Mouse (Mus musculus): Measurements from ENCODE around the gene Morc2a. TPM values are rescaled to one million over a fixed set of nuclear protein-coding genes. Genes with fewer than 3 reads are reported as not detected.

Morc2a gene
- polyA plus RNA-seq (2012; rRNA removed): 44.3 and 44.8 TPM in 2 replicates

DNA sequence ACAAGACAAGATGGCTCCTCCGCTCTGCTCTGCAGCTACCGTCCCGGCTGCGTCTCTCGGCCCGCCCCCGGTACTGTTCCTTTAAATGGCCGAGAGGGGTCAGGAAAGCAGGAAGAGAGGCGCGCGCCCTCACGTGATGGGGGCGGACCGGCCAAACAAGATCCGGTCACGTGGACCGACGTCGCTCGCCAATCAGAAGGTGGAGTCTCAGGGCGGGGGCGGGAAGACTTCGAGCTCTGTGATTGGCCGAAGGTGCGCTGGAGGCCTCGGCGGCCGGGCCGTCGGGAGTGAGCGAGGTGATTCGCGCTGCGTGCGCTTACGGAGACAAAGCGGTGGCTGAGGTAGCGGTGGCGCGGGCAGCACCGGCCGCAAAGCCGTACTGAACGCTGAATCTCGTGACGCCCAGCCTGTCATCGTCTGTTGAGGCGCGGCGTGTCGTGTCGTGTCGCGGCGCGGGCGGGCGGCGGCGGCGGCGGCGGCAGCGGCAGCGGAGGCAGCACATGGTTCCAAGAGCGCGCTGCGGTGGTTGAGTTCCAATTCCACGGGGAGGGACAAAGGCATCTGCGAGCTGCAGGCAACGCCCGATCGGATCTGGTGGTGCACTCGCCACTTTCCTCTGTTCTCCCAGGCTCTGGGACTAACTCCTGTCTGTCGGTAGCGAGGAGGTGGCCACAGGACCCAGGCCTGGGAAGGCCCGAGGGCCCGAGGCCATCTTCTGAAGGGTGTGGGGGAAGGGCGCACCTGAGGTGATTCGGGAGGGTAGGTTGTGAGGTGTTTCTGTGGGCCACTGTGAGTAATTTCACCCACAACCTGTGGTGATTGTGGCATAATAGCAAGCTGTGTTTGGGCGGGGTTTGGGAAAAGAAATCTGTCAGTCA, at the start of gene Morc2a:
Gene Morc2a, plus strand, starts transcription at position 228 of the 878 bp plus-strand sequence.

Other genes starting within 250 kb of the Morc2a start
- gene Limk2, start 240.0 kb upstream of the Morc2a start, polyA plus RNA-seq (2012; rRNA removed): 65.6 and 82.6 TPM in 2 replicates
- 21.6 and 34.7 TPM in 2 replicates for gene Rnf185, start 196.8 kb upstream of the Morc2a start, polyA plus RNA-seq (2012; rRNA removed)
- gene Pla2g3, start 160.9 kb upstream of the Morc2a start, polyA plus RNA-seq (2012; rRNA removed): 0.94 and 1.3 TPM in 2 replicates
- gene Inpp5j, start 144.4 kb upstream of the Morc2a start, polyA plus RNA-seq (2012; rRNA removed): 0.11 and 0.30 TPM in 2 replicates
- 52.7 and 61.2 TPM in 2 replicates for gene Selenom, start 134.5 kb upstream of the Morc2a start, polyA plus RNA-seq (2012; rRNA removed)
- gene Smtn, start 108.6 kb upstream of the Morc2a start, polyA plus RNA-seq (2012; rRNA removed): 20.8 and 24.4 TPM in 2 replicates
- 2.0 and 3.8 TPM in 2 replicates for gene Osbp2, start 214.7 kb downstream of the Morc2a start, polyA plus RNA-seq (2012; rRNA removed)
- gene 4921536K21Rik, start 245.9 kb downstream of the Morc2a start, polyA plus RNA-seq (2012; rRNA removed): 0.95 and 1.1 TPM in 2 replicates
- gene Dusp18, start 246.0 kb downstream of the Morc2a start, polyA plus RNA-seq (2012; rRNA removed): 7.7 and 11.4 TPM in 2 replicates